Mouse (Mus musculus): ENCODE results near the gene Phlpp1.

- TF ChIP-seq CTCF (IDR thresholded peaks at IDR 0.05; ENCODE audit: low read depth) (no peak), EP300 (IDR thresholded peaks at IDR 0.05; ENCODE audit: low read depth) (no peak)
Observed at GRCm38 (mm10) chr1:106314476-106314875, 142.9 kb downstream of the Phlpp1 start.
